Mouse (Mus musculus) subcutaneous adipose tissue, adult 2 months (tissue): ENCODE results near the gene Drap1. TPM values are rescaled to one million over a fixed set of nuclear protein-coding genes. Genes with fewer than 3 reads are reported as not detected.

Experiments
- polyA plus RNA-seq: library from polyadenylated mRNA; depleted of rRNA; stranded (reverse); fragments of >200 nt; gene quantifications from 2 replicates; pipeline ENCODE4 v1.2.3, GENCODE M21; 2012; ENCODE audit warnings: low replicate concordance; rRNA removed

Drap1 gene
- polyA plus RNA-seq = 143 and 150 TPM in 2 replicates

DNA sequence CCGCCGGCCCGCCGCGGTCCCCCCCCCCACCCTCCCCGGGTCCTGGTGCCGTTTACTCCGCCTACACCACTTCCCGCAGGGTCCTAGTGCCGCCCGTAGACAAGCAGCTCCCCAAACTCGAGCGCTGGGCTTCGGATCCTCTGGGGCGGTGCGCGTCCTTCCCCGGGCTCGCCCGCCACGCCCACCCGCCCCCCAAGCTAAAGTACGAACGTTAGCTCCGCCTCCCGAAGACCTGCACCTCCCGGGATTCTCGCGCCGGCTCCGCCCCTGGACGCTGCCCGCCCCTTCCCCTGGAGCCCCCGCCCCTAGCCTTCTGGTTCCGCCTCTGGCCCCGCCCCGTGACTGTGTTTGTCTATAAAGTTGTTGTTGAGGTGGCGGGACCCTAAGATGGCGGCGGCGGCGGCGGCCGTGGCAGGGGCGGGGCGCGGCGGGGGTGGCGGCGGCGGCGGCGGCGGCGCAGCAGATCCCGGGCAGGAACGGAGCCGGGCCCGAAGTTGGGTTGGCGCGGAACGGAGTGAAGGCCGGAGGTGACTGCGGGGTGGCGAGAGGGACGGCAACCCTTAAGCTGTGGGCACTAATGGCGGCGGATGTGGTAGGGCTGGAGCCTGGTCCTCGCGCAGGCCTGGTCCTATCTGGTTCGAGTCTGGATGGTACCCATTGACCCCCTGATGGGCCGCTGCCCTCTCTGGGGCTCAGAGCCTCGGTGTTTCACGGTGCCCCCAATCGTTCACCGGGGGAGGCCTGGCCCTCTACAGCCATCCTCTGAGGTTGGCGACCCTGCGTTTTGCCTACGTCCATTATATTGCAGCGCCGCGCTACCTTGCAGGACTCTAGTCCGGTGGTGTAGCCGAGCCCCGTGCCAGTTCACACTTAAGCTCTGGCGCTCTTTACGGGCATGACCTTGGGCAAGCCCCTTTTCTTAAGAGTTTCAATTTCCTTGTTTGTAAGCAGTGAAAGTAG, at the start of gene Drap1, which contains the start of gene AI837181:
Gene Drap1 (minus strand): TSS at position 198 of the 960 bp plus-strand sequence.
Gene AI837181 (plus strand): TSS at position 363 of the 960 bp plus-strand sequence.

DNA sequence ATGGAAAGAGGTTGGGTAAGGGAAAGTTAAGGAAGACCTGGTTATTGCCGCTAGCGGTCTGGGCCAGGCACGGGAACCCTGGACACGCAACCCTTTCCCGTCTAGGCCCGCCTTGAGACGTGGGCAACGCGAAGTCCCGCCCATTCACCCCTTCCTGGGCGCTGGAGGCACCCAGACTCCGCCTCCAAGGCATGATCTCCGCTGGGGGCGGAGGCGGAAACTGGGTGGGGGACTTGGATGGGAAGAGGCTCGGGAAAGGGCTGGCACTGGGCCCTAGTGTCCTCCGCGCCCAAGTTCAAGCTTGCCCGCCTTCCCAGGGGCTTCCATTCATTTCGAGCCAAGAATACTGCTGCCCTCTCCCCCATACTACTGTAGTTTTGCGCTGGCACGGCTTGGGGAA, 48.9 kb upstream of the Drap1 start, which contains the start of gene Efemp2:
Gene Efemp2 (plus strand): TSS at position 235 of the 400 bp plus-strand sequence.

DNA sequence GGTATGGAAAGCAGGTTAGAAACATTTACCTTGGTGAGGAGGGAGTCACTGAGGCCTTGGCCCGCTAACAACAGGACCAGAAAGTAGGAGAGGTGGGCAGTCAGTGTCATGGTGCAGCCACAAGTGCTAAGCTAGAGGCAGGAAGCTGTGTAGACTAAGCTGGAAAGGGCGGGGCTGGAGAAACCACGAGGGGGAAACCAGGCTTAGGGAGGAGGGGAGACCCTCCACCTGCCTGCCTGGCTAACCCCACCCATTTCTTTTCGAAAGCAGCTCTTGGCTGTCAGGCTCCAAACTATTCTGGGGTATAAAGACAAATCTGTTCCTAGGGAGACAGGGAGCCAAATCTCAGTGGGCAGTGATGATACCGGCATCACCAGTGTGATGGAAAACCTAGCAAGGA, 43.6 kb upstream of the Drap1 start, which contains the start of gene Ctsw:
Gene Ctsw (minus strand): TSS at position 134 of the 400 bp plus-strand sequence.

DNA sequence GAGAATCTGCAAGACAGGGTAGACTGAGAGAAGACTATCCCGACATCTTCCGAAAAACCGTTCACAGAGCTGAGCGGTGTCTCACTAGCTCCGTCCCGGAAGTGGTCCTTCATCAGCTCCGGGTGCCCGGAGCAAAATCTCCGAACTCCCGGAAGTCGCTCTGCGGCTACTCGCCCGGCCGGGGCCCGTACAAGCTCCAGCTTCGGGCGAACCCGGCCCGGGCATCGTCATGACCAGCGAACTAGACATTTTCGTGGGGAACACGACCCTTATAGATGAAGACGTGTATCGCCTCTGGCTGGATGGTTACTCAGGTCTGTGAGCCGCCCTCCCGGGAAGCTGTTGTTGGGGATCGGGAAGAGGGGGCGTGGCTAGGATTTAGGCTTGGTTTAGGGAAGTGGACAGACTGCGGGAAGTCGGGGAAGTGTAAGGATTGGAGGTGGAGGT, 35.7 kb upstream of the Drap1 start, which contains the start of gene Fibp:
Gene Fibp (plus strand): TSS at position 151 of the 447 bp plus-strand sequence.

DNA sequence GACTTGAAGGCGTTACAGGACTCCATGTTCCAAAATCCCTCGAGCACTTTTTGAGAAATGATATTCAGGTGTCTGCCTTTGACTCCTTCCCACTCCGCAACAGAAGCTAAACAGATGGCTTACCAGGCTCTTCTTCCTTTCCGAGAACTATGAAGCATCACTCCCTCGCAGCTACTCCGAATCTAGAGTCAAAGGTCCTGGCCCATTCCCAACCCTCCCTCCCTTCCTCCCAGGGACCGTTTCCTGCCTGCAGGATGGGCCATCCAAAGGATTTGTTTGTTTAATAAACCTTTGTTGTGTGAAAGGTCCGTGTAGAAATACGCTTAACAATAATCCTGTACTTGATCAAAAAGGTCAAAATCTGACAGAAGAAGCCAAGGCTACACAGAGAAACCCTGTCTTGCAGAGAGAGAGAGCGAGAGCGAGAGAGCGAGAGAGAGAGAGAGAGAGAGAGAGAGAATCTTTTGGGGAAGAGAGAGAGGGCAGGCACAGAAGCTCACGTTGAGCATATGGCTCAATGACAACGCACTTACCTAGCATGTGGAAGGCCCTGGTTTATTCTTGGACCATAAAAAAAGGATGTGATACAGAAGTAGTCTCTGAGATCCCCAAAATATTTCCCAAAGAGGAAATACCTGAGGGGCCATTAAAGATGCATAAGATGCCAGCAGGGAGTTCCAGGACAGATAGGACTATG, 33.1 kb upstream of the Drap1 start, which contains the start of gene Ccdc85b:
Gene Ccdc85b (minus strand): TSS at position 149 of the 697 bp plus-strand sequence.

DNA sequence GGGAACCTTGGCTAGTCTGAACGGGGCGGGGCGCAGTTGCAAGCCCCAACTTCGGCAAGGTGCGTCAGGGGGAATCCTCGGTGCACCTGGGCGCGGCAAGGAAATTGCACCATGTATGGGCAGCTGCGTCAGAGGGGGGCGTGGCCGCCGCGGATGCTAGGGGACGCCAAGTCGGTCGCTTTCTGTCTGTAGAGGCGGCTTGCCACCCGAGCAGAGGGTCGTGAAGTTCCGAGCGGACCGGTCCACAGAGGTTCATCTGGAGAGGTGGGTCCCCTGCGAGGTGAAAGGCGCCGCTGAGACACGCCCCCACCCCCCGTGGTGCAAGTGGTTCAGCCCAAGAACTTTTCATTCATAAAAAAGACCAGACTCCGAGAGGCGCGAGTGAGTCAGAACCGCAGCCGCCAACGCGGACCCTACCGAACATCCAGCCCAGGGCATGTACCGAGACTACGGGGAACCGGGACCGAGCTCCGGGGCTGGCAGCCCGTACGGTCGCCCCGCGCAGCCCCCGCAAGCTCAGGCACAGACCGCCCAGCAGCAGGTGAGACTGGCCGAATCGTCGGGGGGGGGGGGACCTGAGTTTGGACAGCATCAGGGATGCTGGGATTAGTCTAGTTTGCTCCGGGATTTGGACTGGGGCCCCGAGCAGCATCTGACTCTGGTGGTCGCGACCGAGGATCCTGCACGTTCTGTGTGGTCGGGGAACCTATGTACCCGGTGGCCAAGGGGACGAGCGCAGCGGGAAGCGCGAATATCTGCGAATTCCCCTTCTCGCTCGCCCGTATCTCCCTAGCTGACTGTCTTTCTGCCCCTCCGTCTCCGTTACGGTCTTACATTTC, 23.0 kb upstream of the Drap1 start, which contains the start of gene Fosl1:
Gene Fosl1 (plus strand): TSS at position 33 of the 839 bp plus-strand sequence.

DNA sequence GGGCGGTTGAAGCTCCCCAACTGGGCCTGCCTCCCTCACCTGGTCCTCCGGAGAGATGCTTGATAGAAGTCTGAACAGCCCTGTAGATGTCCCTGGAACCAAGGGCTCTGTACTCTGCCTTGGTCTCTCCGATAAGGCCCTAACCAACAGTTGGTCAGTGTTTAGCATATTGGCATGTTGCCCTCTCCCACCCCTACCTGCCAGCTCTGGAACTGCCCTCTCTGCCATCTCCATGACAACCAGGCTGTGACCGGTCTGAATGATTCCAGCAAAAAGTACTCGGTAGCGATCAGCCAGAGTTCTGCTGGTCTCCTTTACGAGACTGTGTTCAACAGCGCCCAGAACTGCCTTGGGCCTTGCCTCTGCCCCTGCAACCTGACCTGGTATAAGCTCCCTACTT, 22.5 kb downstream of the Drap1 start, which contains the start of gene Tsga10ip:
Gene Tsga10ip (minus strand): TSS at position 234 of the 400 bp plus-strand sequence.

DNA sequence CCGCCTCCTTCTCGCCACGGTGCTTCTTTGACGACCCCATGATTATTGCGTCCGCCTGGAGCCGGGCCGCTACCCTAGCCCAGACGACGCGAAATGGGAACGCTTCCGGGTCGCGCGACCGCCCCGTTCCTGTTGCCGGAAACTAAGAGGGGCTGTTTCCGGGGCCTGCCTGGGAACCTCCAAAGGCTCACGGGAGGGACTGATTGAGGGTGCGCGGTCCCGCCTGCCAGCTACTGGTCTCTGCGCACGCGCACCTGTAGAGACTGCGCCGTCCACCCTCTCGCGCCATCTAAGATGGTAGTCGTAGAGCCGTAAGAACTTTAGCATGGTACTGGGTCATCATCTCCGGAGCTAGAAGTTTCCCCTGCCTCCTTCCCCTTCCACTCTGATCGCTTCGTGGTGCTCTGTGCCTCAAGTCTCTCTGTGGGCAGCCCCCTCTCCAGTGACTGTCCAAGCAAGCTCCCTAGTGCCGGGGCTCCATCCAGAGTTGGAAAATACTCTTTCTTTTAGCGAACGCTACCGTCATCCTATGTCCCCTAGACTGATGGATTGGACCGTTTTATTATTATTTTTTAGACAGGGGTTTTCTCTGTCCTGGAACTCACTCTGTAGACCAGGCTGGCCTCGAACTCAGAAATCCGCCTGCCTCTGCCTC, 36.1 kb downstream of the Drap1 start, which contains the start of gene Sart1:
Gene Sart1 (minus strand): TSS at position 116 of the 655 bp plus-strand sequence.

Other genes with a start within 250 kb of the Drap1 start
- 23.2 and 41.8 TPM in 2 replicates for gene Pacs1, start 151.9 kb downstream of the Drap1 start, polyA plus RNA-seq
- 65.2 and 132 TPM in 2 replicates for gene Sf3b2, start 129.5 kb downstream of the Drap1 start, polyA plus RNA-seq
- gene Gal3st3, start 126.6 kb downstream of the Drap1 start, polyA plus RNA-seq = 0.06 TPM in 1 of 2 replicates, not detected in the other
- not detected in 2 replicates for gene Catsper1, start 89.2 kb downstream of the Drap1 start, polyA plus RNA-seq
- gene Cst6, start 75.4 kb downstream of the Drap1 start, polyA plus RNA-seq = 1.9 and 2.5 TPM in 2 replicates
- 17.1 and 26.5 TPM in 2 replicates for gene Eif1ad, start 58.2 kb downstream of the Drap1 start, polyA plus RNA-seq
- 111 and 157 TPM in 2 replicates for gene Banf1, start 57.8 kb downstream of the Drap1 start, polyA plus RNA-seq
- 19.3 and 31.1 TPM in 2 replicates for gene Sart1, start 36.3 kb downstream of the Drap1 start, polyA plus RNA-seq
- gene Tsga10ip, start 22.5 kb downstream of the Drap1 start, polyA plus RNA-seq = not detected in 2 replicates
- 87.8 and 92.8 TPM in 2 replicates for gene AI837181, start 165 bp upstream of the Drap1 start, polyA plus RNA-seq
- 0.20 and 0.91 TPM in 2 replicates for gene Fosl1, start 22.6 kb upstream of the Drap1 start, polyA plus RNA-seq
- 7.7 and 13.9 TPM in 2 replicates for gene Ccdc85b, start 32.9 kb upstream of the Drap1 start, polyA plus RNA-seq
- gene Fibp, start 35.6 kb upstream of the Drap1 start, polyA plus RNA-seq = 121 and 164 TPM in 2 replicates
- gene Ctsw, start 43.5 kb upstream of the Drap1 start, polyA plus RNA-seq = 3.3 and 9.7 TPM in 2 replicates
- gene Efemp2, start 49.0 kb upstream of the Drap1 start, polyA plus RNA-seq = 75.7 and 232 TPM in 2 replicates
- 34.1 and 53.2 TPM in 2 replicates for gene Mus81, start 63.4 kb upstream of the Drap1 start, polyA plus RNA-seq
- 582 and 661 TPM in 2 replicates for gene Cfl1, start 65.5 kb upstream of the Drap1 start, polyA plus RNA-seq
- 1.7 and 2.2 TPM in 2 replicates for gene 1700020D05Rik, start 78.8 kb upstream of the Drap1 start, polyA plus RNA-seq
- 19.9 and 27.1 TPM in 2 replicates for gene Snx32, start 85.6 kb upstream of the Drap1 start, polyA plus RNA-seq
- 2.3 TPM in 1 of 2 replicates, not detected in the other for gene Ovol1, start 135.7 kb upstream of the Drap1 start, polyA plus RNA-seq
- 7.8 and 11.4 TPM in 2 replicates for gene Ap5b1, start 143.0 kb upstream of the Drap1 start, polyA plus RNA-seq
- 27.4 and 39.1 TPM in 2 replicates for gene Rnaseh2c, start 176.9 kb upstream of the Drap1 start, polyA plus RNA-seq
- 41.6 and 73.9 TPM in 2 replicates for gene Kat5, start 185.3 kb upstream of the Drap1 start, polyA plus RNA-seq
- 96.7 and 101 TPM in 2 replicates for gene Rela, start 212.5 kb upstream of the Drap1 start, polyA plus RNA-seq
- 106 and 108 TPM in 2 replicates for gene Sipa1, start 238.7 kb upstream of the Drap1 start, polyA plus RNA-seq